Mouse (Mus musculus): ENCODE measurements around the gene Ptprr. TPM values are rescaled to one million over a fixed set of nuclear protein-coding genes. Genes with fewer than 3 reads are reported as not detected.

Gene Ptprr
- total and polyA plus RNA-seq, 3 experiments, result 0.76 to 2.0 (median 1.8) TPM

- intact Hi-C loops (cut with DNase I), result no loop called here
- DNase-seq, result no peak
- H3K9ac ChIP-seq (ENCODE audit: low read depth, low read length), result no peak overlapping the region
- H3K27me3 ChIP-seq (ENCODE audit: control insufficient read depth, insufficient read depth, low read length), result no peaks in the 10 kb centered on the region
- H3K27ac ChIP-seq, result no peak overlapping the region
- no peak for TF ChIP-seq POLR2A (IDR thresholded peaks at IDR 0.05; ENCODE audit: insufficient read depth, low read depth, low read length)
- TF ChIP-seq EP300 (IDR thresholded peaks at IDR 0.05; ENCODE audit: insufficient read depth, low read depth, low read length), result no peak
- TF ChIP-seq CTCF (IDR thresholded peaks at IDR 0.05), result no peak
- 15% methylated on average over 3 of the region's 3 CpGs for WGBS
- no peaks in the 10 kb centered on the region for H3K36me3 ChIP-seq (ENCODE audit: control insufficient read depth, insufficient read depth, low read length)
- H3K4me1 ChIP-seq (ENCODE audit: control insufficient read depth, insufficient read depth, low read length), result peaks cover 9% of the 10 kb centered on the region
- no peaks in the 10 kb centered on the region for H3K79me2 ChIP-seq (replicated peaks; ENCODE audit: control insufficient read depth, insufficient read depth, low read length)
- no peak overlapping the region for H3K4me3 ChIP-seq
Measured at GRCm38 (mm10) chr10:116212127-116212526, 194.1 kb downstream of the Ptprr start.

GRCm38 (mm10) chr10:116220336-116221118, 202.5 kb downstream of the Ptprr start:
- intact Hi-C loops (cut with DNase I), result no loop called here
- peak in 1 of 2 experiments; percentile 35 for DNase-seq
- TF ChIP-seq EP300 (IDR thresholded peaks at IDR 0.05; ENCODE audit: insufficient read depth, low read depth, low read length) (0 out of 2 replicates have a peak, but pooled peaks have one; percentile 10), CTCF (IDR thresholded peaks at IDR 0.05) (no peak)
- peak overlapping the region; percentile 56 for H3K27ac ChIP-seq
- H3K27me3 ChIP-seq (ENCODE audit: control insufficient read depth, insufficient read depth, low read length), result no peaks in the 10 kb centered on the region
- WGBS, result 44% methylated on average over 12 of the region's 12 CpGs
- H3K79me2 ChIP-seq (replicated peaks; ENCODE audit: control insufficient read depth, insufficient read depth, low read length), result no peaks in the 10 kb centered on the region
- peaks cover 2% of the 10 kb centered on the region for H3K4me1 ChIP-seq (ENCODE audit: control insufficient read depth, insufficient read depth, low read length)
- no peak overlapping the region for H3K9ac ChIP-seq (ENCODE audit: low read depth, low read length)
- no peaks in the 10 kb centered on the region for H3K36me3 ChIP-seq (ENCODE audit: control insufficient read depth, insufficient read depth, low read length)
- H3K4me3 ChIP-seq, result no peak overlapping the region

- no peaks in the 10 kb centered on the region for H3K27me3 ChIP-seq (ENCODE audit: control insufficient read depth, insufficient read depth, low read length)
- no peak overlapping the region for H3K9ac ChIP-seq (ENCODE audit: low read depth, low read length)
- H3K4me1 ChIP-seq (ENCODE audit: control insufficient read depth, insufficient read depth, low read length), result no peaks in the 10 kb centered on the region
- no peak overlapping the region for H3K4me3 ChIP-seq
- intact Hi-C loops (cut with DNase I), result no loop called here
- H3K79me2 ChIP-seq (replicated peaks; ENCODE audit: control insufficient read depth, insufficient read depth, low read length), result no peaks in the 10 kb centered on the region
- 46% methylated on average over 5 of the region's 5 CpGs for WGBS
- no peak overlapping the region for H3K27ac ChIP-seq
- DNase-seq, result no peak
- H3K36me3 ChIP-seq (ENCODE audit: control insufficient read depth, insufficient read depth, low read length), result no peaks in the 10 kb centered on the region
- no peak for TF ChIP-seq EP300 (IDR thresholded peaks at IDR 0.05; ENCODE audit: insufficient read depth, low read depth, low read length)
- no peak for TF ChIP-seq CTCF (IDR thresholded peaks at IDR 0.05)
- TF ChIP-seq POLR2A (IDR thresholded peaks at IDR 0.05; ENCODE audit: insufficient read depth, low read depth, low read length), result no peak
Measured at GRCm38 (mm10) chr10:116235299-116235698, 217.3 kb downstream of the Ptprr start.

GRCm38 (mm10) chr10:116242200-116242599, 224.2 kb downstream of the Ptprr start:
- no peak for TF ChIP-seq EP300 (IDR thresholded peaks at IDR 0.05; ENCODE audit: insufficient read depth, low read depth, low read length)
- H3K27me3 ChIP-seq (ENCODE audit: control insufficient read depth, insufficient read depth, low read length), result no peaks in the 10 kb centered on the region
- H3K79me2 ChIP-seq (replicated peaks; ENCODE audit: control insufficient read depth, insufficient read depth, low read length), result no peaks in the 10 kb centered on the region
- peak overlapping the region; percentile 66 for H3K27ac ChIP-seq
- H3K36me3 ChIP-seq (ENCODE audit: control insufficient read depth, insufficient read depth, low read length), result peaks cover 4% of the 10 kb centered on the region; the same call in 1 of the 2 replicates
- peaks cover 3% of the 10 kb centered on the region for H3K4me1 ChIP-seq (ENCODE audit: control insufficient read depth, insufficient read depth, low read length)
- H3K9ac ChIP-seq (ENCODE audit: low read depth, low read length), result no peak overlapping the region
- intact Hi-C loops (cut with DNase I), result loop anchor here (2.0 kb wide), 1 partner anchor 33 kb away; no protein-coding TSS in a partner anchor
- DNase-seq, result no peak
- 38% methylated on average over 7 of the region's 7 CpGs for WGBS
- H3K4me3 ChIP-seq, result no peak overlapping the region

- H3K9ac ChIP-seq (ENCODE audit: low read depth, low read length), result no peak overlapping the region
- WGBS, result 20% methylated on average over 7 of the region's 7 CpGs
- peaks cover 4% of the 10 kb centered on the region; the same call in 1 of the 2 replicates for H3K36me3 ChIP-seq (ENCODE audit: control insufficient read depth, insufficient read depth, low read length)
- H3K27ac ChIP-seq, result peak overlapping the region; percentile 41
- H3K79me2 ChIP-seq (replicated peaks; ENCODE audit: control insufficient read depth, insufficient read depth, low read length), result no peaks in the 10 kb centered on the region
- no peak overlapping the region for H3K4me3 ChIP-seq
- intact Hi-C loops (cut with DNase I), result loop anchor here (2.0 kb wide), 1 partner anchor 35 kb away; no protein-coding TSS in a partner anchor
- DNase-seq, result no peak
- H3K27me3 ChIP-seq (ENCODE audit: control insufficient read depth, insufficient read depth, low read length), result no peaks in the 10 kb centered on the region
- peaks cover 3% of the 10 kb centered on the region for H3K4me1 ChIP-seq (ENCODE audit: control insufficient read depth, insufficient read depth, low read length)
- TF ChIP-seq POLR2A (IDR thresholded peaks at IDR 0.05; ENCODE audit: insufficient read depth, low read depth, low read length) (peak; percentile 33; the same call in 1 of the 2 replicates), CTCF (IDR thresholded peaks at IDR 0.05) (no peak), EP300 (IDR thresholded peaks at IDR 0.05; ENCODE audit: insufficient read depth, low read depth, low read length) (peak; percentile 82; the same call in 1 of the 2 replicates)
Measured at GRCm38 (mm10) chr10:116243373-116243772, 225.4 kb downstream of the Ptprr start.

- H3K79me2 ChIP-seq (replicated peaks; ENCODE audit: control insufficient read depth, insufficient read depth, low read length), result no peaks in the 10 kb centered on the region
- intact Hi-C loops (cut with DNase I), result loop anchor here (2.0 kb wide), 1 partner anchor 21 kb away; no protein-coding TSS in a partner anchor
Measured at GRCm38 (mm10) chr10:116245632-116246031, 227.6 kb downstream of the Ptprr start.

More at GRCm38 (mm10) chr10:116245632-116246031, 227.6 kb downstream of the Ptprr start:
- H3K27ac ChIP-seq, result peak overlapping the region; percentile 19; the same call in 1 of the 2 replicates
- H3K4me3 ChIP-seq, result no peak overlapping the region
- WGBS, result 30% methylated on average over 2 of the region's 2 CpGs
- no peak overlapping the region for H3K9ac ChIP-seq (ENCODE audit: low read depth, low read length)
- TF ChIP-seq EP300 (IDR thresholded peaks at IDR 0.05; ENCODE audit: insufficient read depth, low read depth, low read length) (no peak), CTCF (IDR thresholded peaks at IDR 0.05) (no peak), POLR2A (IDR thresholded peaks at IDR 0.05; ENCODE audit: insufficient read depth, low read depth, low read length) (no peak)
- DNase-seq, result no peak
- peaks cover 4% of the 10 kb centered on the region; the same call in 1 of the 2 replicates for H3K36me3 ChIP-seq (ENCODE audit: control insufficient read depth, insufficient read depth, low read length)
- peaks cover 3% of the 10 kb centered on the region for H3K4me1 ChIP-seq (ENCODE audit: control insufficient read depth, insufficient read depth, low read length)
- no peaks in the 10 kb centered on the region for H3K27me3 ChIP-seq (ENCODE audit: control insufficient read depth, insufficient read depth, low read length)

All from heart, adult 2 months (tissue).